Mouse (Mus musculus) thymus, adult 18-20 months (tissue): ENCODE measurements around the gene Tnpo3.
"Not testable (repeated sequence)": the region's sequence is repeated elsewhere in the genome, so short reads cannot be mapped to it uniquely, and the experiment has no call there.

ENCODE experiments used
- DNase-seq, 2 experiments: peaks; one replicate each; pipeline ENCODE4 v3.0.0; 2022; ENCODE audit warnings: mixed read lengths in 2 of 2

Tnpo3 gene

DNA sequence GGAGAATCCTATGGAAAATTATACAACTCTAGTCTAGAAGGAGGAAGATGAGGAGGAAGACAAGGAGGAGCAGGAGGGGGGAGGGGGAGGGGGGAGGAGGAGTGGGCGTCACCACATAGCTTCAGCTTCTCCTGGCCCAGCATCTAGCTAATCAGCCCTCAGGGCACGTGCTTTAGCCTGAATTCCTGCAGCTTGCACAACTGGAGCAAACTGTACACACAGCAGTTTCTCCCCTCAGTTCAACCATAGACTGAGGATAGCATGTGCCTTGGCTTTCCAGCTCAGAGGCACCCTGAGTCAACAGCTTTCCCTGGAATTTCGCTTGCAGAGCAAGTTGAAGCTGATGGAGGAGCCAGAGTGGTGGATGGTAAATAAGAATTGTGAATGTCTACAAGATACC, 10.5 kb upstream of the Tnpo3 start:
- no peak for DNase-seq

DNA sequence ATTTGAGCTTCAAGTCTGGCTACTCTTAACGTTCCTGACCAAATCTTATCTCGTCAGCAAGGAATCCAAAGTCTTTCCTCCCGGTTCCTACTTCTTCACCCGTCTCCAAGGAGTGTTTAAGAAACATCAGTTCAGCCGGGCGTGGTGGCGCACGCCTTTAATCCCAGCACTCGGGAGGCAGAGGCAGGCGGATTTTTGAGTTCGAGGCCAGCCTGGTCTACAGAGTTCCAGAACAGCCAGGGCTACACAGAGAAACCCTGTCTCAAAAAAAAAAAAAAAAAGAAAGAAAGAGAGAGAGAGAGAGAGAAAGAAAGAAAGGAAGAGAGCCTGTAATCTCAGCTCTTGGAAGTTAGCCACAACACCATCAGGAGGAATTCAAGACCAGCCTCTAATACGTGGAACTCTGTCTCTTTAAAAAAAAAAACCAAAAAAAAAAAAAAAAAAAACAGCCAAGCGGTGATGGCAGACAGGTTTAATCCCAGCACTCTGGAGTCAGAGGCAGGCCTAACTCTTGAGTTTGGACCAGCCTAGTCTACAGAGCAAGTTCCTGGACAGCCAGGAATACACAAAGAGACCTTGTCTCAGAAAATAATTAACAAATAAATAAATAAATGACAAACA, 443 bp upstream of the Tnpo3 start:
- DNase-seq, result not testable (repeated sequence)

DNA sequence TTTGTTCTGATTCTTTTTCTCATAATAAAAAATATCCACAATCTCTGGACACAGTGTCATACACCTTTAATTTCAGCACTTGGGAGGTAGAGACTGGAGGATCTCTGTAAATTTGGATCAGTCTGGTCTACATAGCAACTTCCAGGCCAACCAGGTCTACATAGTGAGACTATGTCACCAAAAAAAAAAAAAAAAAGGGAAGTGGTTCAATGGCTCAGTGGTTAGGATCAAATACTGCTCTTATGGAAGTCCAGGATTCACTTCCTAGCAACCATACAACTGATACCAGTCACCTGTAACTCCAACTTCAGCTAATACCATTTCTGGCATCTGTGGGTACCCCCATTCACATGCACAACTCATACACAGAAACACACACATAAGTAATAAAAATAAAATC, 9.5 kb downstream of the Tnpo3 start:
- DNase-seq, result no peak

DNA sequence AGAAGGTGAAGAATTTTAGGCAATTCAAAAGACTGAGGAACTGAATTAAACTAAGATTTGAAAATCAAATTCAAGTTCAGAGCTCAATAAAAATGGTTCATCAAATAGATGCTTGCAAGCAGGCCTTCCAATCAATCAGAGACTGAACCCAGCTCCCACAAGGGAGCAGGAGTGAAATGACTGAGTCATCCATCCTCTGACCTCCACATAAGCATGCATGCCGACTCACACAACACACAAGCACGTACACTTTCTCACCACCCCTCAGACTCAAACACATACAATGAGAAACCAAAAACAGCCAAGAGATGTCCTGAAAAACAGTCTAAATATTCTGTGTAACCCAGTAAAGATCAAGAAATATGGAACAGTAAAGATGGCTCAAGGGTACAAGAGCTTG, 14.0 kb downstream of the Tnpo3 start:
- no peak for DNase-seq

DNA sequence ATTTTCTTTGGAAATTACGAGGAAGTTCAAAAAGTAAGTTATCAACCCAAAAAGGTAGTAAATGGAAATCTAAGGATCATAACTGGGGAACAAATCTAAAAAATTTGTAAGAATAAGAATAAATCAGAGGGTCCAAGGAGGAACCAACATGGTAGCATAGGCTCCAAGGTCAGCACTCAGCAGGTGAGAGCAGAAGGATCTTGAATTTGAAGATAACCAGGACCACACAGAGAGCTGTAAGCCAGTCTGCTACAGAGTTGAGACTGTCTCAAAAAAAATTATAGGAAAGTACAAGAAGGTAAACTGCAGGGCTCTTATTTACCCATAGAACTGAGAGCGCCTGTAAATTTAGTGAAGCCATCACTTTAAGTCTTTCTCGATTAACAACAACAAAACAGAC, 28.5 kb downstream of the Tnpo3 start:
- DNase-seq, result no peak

DNA sequence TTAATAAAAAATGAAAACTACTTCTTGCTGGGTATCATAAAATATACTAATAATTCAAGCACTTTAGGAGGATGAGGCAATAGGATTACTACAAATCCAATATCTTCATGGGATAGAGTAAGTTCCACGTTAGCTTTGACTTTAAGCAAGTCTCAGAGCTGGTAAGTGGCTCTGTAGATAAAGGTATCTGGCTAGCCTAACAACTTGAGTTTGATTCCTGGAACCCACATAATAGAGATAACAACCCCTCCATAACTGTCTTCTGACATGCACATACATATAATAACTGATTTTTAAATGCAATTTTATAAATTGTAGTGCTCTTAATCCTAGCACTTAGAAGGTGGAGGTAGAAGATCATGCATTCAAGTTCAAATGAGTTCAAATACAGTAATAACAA, 28.9 kb downstream of the Tnpo3 start:
- DNase-seq, result no peak

DNA sequence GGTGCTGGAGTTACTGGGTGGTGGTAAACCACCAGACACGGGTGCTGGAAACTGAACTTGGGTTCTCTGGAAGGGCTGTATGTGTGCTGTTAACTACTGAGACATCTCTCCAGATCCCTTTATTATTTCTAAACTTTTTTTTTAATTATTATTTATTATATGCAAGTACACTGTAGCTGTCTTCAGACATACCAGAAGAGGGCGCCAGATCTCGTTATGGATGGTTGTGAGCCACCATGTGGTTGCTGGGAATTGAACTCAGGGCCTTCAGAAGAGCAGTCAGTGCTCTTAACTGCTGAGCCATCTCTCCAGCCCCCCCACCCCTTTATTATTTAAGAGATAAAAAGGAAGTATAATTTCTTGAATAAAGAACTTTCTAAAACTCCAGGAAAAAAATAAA, 33.3 kb downstream of the Tnpo3 start:
- DNase-seq, result not testable (repeated sequence)

DNA sequence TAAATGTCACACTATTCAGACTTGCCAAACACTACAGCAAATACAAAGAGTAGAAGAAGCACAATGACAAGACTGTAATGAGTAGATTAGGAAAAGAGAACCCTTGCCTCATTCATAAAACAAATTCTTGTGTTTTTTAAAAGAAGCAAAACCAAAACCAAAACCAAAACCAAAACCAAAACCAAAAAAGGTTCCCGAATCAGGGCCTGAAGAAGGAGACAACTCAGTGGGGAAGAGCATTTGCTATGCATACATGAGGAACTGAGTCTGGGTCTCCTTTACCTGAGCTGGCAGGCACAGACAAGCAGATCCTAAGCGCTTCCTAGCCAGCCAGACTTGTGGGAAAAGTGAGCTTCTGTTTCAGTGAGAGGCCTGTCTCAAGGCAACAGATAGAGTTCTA, 52.6 kb downstream of the Tnpo3 start:
- no peak for DNase-seq

DNA sequence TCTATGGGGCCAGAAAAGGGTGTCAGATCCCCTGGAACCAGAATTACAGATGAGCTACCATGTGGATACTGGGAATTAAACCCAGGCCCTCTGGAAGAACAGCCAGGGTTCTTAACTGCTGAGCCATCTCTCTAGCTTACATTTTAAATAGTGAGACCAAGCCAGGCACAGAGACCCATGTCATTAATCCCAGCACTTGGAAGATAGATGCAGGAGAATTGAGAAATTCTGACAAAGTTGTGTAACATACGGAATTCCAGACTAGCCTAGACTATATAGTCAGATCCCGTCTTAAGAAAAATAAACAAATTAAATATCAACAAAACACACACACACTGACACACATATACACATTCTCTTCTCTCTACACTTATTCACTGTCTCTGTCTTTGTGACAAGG, 57.2 kb downstream of the Tnpo3 start:
- DNase-seq, result no peak

DNA sequence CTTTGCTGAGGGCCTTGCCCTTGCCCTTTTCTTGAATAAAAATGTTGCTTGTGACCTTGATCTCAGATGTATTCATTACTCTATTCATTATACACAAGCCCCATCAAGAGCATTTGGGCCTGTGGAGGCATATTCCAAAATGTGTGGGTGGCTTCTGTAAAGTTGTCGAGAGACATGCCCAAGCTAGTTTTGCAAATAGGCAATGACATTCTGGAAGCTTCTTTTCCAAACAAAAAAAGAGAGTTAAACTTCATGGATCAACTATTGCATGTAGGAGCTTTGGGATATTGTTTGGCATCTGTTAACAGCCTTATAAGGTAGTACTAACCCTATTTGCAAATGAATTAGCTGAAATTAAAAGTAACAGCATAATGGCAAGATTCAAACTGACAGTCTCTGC, 61.6 kb downstream of the Tnpo3 start:
- DNase-seq, result no peak

DNA sequence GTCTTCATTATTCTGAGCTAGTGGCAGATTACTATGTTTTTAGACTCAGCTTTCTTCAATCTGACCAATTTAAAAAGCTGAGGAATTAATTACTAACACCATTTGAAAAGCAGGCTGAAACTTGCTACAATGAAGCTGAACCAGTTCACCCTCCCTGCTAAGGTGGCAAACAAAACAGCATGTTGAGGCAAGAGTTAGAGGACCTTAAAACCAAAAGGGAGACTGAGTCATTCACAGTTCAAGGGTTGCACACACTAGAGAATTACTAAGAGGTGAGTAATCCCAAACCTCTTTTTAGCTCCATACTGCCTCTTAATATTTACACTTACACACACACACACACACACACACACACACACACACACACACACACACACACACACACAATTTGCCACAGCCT, 62.1 kb downstream of the Tnpo3 start:
- DNase-seq, result no peak

DNA sequence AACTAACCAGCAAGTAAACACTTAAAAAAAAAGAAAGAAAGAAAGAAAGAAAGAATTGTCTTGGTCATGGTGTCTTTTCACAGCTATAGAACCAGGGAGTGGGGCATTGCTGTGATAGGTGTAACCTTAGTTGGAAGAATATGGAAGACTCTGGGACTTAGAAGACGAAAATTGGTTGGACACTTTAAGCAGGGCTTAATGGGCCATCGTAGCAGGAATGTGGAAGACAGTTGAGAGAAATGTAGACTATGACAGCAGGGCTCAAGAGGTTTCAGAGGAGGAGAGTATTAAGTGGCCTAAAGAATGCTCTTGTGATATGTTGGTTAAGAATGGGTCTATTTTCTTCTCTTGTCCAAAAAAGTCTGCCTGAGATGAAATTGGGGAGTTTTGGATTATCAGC, 64.1 kb downstream of the Tnpo3 start:
- DNase-seq, result no peak

DNA sequence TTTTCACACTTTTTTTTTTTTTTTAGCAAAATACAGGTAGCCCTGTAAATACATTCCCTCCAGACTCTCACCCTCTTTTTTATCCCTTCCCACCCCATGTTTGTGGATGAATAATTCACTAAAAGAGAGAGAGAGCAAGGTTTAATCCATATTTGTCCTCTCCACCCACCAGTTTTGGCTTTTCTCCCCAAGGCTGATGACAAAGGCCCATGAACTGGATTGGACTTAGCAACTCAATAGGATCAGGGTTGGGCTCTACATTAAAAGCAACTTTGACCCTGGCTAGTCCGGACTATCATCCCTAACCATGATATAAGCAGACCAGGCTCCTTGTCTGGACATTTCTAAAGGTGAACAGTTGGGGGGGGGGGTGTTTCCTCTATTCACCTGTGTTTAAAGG, 68.7 kb downstream of the Tnpo3 start:
- DNase-seq, result no peak

DNA sequence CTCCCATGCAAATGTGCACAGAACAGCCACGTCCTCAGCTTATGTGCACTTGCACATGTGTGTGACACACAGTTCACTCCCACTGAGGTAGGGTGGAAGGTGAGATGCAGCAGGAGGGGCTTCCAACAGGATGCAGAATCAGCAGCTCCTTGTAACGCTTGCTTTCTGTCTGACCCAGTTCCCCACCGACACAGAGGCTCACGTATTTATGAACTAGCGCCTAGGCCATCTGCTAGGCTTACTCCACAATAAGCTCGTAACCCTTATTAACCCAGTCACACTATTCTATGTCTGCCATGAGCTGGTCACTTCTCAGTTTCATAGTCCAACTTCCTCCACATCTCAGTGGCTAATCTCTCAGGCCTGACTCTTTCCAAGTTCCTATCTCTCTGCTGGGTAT, 69.5 kb downstream of the Tnpo3 start:
- no peak for DNase-seq

DNA sequence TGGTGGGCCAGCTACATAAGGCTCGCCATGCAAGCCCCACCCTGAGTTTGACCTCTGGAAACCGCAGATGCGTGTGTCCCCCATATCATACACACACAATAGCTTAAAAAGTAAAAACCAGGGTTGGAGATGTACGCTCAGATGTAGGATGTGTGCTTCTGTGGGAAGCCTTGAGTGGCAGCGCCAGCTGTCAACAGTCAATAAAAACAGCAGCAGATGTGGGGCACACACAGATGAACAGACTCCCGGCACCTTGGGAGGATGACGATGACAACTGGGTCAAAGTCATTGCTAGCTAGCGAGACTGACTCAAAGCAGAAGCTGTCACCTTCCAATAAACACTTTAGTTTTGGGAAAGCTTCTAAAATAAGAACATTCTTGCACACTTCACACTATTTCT, 70.2 kb downstream of the Tnpo3 start:
- DNase-seq, result no peak

DNA sequence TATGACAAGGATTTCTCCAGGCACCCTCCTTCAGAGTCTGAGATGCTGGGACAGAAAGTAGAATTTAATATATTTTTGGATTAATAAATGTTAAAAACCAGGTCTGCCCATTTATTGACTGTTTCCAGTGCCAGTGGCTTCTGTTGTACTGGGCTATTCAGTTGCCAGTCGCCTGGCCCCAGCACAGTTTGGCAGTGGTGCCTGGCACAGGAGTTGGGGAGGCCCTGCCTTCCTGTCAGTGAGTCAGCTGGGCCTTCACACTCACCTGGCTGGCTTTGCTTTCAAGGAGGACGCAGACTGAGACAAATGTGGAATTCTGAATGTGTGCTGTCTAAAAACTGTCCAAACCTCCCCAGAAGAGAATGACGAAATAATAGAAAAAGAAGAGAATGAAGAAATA, 72.5 kb downstream of the Tnpo3 start:
- DNase-seq, result no peak

DNA sequence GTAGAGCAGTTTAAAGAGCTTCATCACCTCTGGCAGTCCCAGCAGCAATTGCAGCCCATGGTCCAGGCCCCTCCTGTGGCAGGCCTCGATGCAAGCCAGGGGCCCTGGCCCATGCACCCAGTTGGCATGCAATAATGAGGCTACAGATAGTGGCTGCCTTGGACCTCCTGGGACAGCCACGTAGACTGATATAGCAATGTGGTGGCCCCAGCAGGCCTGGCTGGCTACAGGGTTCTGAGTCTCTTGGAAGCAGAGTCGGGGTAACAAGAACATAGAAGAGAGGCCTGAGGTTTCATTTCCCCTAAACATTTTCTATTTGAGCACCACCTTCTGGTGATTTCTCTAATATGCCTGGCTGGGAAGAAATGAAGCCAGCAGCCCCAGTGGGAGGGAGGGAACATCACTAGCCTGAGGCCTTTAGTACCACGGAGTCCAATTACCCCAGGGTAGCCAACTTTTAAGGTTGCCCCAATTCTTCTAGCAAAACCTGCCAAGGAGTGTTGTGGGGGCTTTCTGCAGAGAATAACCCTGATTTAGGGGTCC, 73.0 kb downstream of the Tnpo3 start:
- DNase-seq, result no peak

DNA sequence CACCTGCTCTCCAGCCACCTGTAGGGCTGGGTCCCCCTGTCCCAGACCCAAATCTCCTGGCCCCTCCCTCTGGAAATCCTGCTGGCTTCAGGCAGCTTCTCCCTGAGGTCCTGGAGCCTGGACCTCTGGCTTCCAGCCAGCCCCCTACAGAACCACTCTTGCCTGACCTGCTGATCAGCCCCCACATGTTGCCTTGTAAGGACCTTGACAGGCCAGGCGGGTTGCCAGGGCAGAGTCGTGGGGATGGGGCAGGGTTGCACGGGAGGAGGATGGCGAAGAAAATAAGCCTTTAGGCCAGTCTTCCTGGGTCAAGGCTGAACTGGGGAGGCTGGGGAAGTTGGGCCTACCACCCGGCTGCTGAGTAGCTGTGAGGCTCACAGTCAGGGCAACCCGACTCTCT, 74.4 kb downstream of the Tnpo3 start:
- DNase-seq, result no peak

DNA sequence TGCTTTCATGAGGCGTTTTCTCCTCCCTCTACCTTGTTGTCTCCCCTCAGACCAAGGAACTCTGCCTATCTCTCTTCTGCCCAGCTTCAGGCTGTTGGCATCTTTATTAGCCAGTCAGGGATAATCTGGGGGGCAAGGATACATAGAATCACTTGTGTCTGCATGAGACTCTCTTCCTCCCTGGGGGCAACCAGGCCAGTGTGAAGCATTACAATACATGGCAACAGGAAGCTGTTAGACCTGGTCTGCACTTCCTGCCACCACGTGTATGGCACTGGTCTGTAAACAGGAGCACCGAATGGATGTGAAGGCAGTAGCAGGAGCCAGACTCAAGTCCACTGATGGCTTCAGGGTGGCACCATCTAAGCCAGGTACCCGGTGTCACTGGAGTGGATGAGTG, 79.6 kb downstream of the Tnpo3 start:
- DNase-seq, result no peak

DNA sequence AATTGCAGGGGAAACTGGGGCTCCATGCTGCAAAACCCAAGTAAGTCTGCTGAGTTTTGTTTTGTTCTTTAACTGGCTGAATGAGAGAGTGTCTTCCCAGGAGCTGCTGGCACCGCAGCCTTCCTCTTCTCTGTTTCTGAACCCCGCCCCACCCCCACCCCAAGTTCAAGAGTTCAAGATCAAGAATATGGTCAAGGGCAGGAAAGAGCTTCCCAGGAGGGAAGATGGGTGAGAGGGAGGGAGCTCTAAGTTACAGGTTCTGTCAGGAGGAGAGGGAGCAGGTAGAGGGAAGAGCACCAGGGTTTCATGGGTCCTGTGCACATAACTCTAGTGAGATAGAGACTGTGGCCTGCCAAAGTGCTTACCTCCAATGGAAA, 80.3 kb downstream of the Tnpo3 start:
- no peak for DNase-seq

DNA sequence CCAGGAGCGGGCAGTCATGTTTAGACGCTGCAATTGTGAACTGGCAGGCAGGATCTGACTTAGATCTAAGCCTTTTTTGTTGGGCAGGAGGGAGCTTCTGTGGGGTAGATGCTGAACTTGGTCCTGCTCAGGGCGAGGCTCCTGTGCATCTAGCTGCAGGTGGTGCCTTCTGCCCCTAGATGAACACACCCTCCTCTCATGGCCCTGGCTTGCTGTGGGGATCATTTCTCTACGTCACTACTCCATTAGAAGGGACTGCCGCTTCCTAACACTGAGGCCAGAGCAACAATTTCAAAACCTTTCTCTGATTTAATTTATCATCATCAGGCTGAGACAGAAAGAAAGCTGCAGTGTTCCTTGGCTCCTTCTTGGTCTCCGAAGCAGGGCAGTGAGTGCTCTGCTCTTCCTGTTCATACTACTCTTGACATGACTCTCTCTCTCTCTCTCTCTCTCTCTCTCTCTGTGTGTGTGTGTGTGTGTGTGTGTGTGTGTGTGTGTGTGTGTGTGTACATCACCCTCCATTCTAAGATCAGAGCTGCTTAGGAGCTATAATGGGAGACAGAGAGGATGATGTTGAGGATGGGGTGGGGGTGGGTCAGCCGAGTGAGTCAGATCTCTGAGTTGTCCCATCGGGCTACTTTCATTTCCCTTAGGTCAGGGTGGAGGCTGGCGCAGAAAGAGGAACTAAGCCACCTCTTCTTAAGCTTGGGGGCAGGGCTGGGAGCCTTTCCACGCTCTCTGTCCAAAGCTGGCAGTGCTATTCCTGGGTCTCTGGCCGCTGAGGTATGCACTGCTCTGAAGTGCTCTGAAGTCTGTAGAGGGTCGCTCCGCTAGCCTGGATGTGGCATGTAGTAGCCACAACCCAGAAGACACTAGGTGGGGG, 80.9 kb downstream of the Tnpo3 start:
- no peak for DNase-seq

DNA sequence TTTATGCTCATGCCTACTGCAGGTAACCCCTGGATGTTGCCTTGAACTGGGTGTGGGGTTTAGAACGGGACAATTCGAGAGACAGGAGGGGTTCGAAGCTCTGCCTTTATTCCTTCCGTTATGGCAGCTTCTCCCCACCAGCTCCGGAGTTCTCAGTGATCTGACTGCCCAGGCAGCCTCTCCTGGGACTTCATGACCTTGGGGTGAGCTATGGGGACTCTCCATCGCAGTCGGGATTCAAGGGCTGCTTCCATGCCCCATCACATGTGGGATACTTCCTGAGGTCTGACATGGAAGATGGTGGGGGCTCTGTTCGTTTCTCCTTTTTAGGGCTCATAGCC, 81.6 kb downstream of the Tnpo3 start:
- no peak for DNase-seq

DNA sequence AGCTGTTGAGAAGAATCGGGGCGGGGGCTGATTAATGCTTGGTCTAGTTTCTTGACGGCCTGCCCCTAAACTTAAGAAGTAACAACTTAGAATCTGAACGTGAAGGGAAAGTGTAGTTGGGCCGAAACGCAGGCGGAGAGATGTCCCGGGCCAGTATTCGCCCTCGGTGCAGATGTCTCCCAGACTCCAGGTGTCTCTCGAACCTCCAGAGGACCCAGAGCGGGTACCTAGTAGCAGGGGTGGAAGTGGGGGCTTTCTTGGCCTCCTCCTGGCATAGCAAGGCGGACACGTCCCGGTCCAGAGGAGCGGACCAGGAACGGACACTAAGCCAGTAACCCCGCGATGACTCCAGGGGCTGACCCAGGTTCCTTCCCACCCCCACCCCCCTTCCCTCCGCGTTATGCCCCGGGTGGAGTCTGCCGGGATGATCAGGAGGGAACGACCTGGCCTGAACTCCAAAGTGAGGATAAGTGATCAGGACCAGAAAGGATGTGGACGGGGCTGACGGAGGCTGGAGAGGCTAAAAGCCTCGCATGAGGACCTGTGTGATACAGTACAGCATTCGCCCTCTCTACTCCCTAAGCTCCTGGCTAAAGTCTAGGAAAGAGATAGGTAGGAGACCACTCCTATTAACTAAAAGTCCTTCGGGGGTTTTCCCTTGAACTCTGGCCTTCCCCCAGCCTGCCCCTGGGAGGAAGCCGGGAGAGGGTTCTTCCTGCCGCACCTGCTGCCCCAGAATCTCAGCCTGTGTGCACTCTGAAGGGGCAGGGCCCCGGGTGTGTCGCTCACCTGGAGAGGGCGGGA, 82.1 kb downstream of the Tnpo3 start:
- no peak for DNase-seq
